Mouse (Mus musculus) adrenal gland, postnatal 25 days (tissue): ENCODE results near the gene Hmcn2. TPM values are rescaled to one million over a fixed set of nuclear protein-coding genes. Genes with fewer than 3 reads are reported as not detected.

ENCODE experiments used
- DNase-seq: peaks from one replicate; pipeline ENCODE4 v3.0.0; 2021; ENCODE audit warnings: mixed read lengths
- total RNA-seq: library from RNA; stranded (reverse); gene quantifications from 2 replicates; pipeline ENCODE4 v1.2.3, GENCODE M21; 2021

Hmcn2 gene
- total RNA-seq, 1 experiment from 2014 or later: 0.76 TPM

- peak; percentile 85 for DNase-seq
Observed at GRCm38 (mm10) chr2:31484187-31484586, 170.0 kb downstream of the Hmcn2 start.

GRCm38 (mm10) chr2:31489166-31489565 is 175.0 kb downstream of the Hmcn2 start:
- DNase-seq: no peak

- no peak for DNase-seq
Observed at GRCm38 (mm10) chr2:31490556-31490955, 176.3 kb downstream of the Hmcn2 start.

GRCm38 (mm10) chr2:31492308-31492707 is 178.1 kb downstream of the Hmcn2 start:
- no peak for DNase-seq

- no peak for DNase-seq
Observed at GRCm38 (mm10) chr2:31493243-31493642, 179.0 kb downstream of the Hmcn2 start.

GRCm38 (mm10) chr2:31494315-31494714 is 180.1 kb downstream of the Hmcn2 start:
- DNase-seq: no peak

GRCm38 (mm10) chr2:31495046-31495476 is 180.8 kb downstream of the Hmcn2 start:
- DNase-seq: no peak

GRCm38 (mm10) chr2:31496141-31496540 is 181.9 kb downstream of the Hmcn2 start:
- no peak for DNase-seq

GRCm38 (mm10) chr2:31497113-31497512 is 182.9 kb downstream of the Hmcn2 start:
- no peak for DNase-seq

- DNase-seq: no peak
Observed at GRCm38 (mm10) chr2:31497635-31498034, 183.4 kb downstream of the Hmcn2 start.

- DNase-seq: no peak
Observed at GRCm38 (mm10) chr2:31499327-31500291, 185.4 kb downstream of the Hmcn2 start.

GRCm38 (mm10) chr2:31500292-31501204 is 186.3 kb downstream of the Hmcn2 start:
- no peak for DNase-seq

GRCm38 (mm10) chr2:31501448-31502130 is 187.4 kb downstream of the Hmcn2 start:
- DNase-seq: peak; percentile 42

GRCm38 (mm10) chr2:31502616-31503522 is 188.7 kb downstream of the Hmcn2 start:
- no peak for DNase-seq

- DNase-seq: no peak
Observed at GRCm38 (mm10) chr2:31505472-31505871, 191.3 kb downstream of the Hmcn2 start.

- no peak for DNase-seq
Observed at GRCm38 (mm10) chr2:31508851-31509250, 194.6 kb downstream of the Hmcn2 start.

Other genes starting within 250 kb of the Hmcn2 start
- gene Fnbp1, start 172.4 kb upstream of the Hmcn2 start, total RNA-seq: 50.9 and 66.0 TPM in 2 replicates
- 54.1 and 63.6 TPM in 2 replicates for gene Gpr107, start 162.1 kb upstream of the Hmcn2 start, total RNA-seq
- gene Ncs1, start 68.6 kb upstream of the Hmcn2 start, total RNA-seq: 2.9 and 4.1 TPM in 2 replicates
- 14.8 and 41.4 TPM in 2 replicates for gene Ass1, start 155.8 kb downstream of the Hmcn2 start, total RNA-seq